Mouse (Mus musculus) heart, embryonic 12.5 days (tissue): Measurements from ENCODE around the gene Arf1. TPM values are rescaled to one million over a fixed set of nuclear protein-coding genes. Genes with fewer than 3 reads are reported as not detected.

Experiments
- ATAC-seq: fragments of 200-750 bp; cut with Nextera tagmentation; 2 replicates; pipeline ENCODE4 v1.8.0; 2017; ENCODE audit warnings: moderate TSS enrichment, moderate library complexity; ENCODE audit not compliant: insufficient number of reproducible peaks, low FRiP score
- H3K27ac ChIP-seq: fragments of 300-500 bp; sonication (generic); 2 replicates; pipeline ENCODE4 v1.5.1; 2016; ENCODE audit warnings: mild to moderate bottlenecking, moderate library complexity; ENCODE audit not compliant: poor library complexity, severe bottlenecking
- H3K27me3 ChIP-seq: fragments of 300-500 bp; sonication (generic); replicated peaks from 2 replicates; pipeline ENCODE4 v1.6.1; 2016; ENCODE audit warnings: mild to moderate bottlenecking, moderate library complexity
- H3K36me3 ChIP-seq: fragments of 300-500 bp; sonication (generic); 2 replicates; pipeline ENCODE4 v1.6.1; 2016; ENCODE audit warnings: mild to moderate bottlenecking, moderate library complexity
- H3K4me1 ChIP-seq: fragments of 300-500 bp; sonication (generic); replicated peaks from 2 replicates; pipeline ENCODE4 v1.6.1; 2016; ENCODE audit warnings: mild to moderate bottlenecking
- H3K4me2 ChIP-seq: fragments of 300-500 bp; sonication (generic); 2 replicates; pipeline ENCODE4 v1.6.1; 2016; ENCODE audit warnings: mild to moderate bottlenecking, moderate library complexity
- H3K4me3 ChIP-seq: fragments of 300-500 bp; sonication (generic); 2 replicates; pipeline ENCODE4 v1.5.1; 2016; ENCODE audit warnings: mild to moderate bottlenecking
- H3K9ac ChIP-seq: fragments of 300-500 bp; sonication (generic); 2 replicates; pipeline ENCODE4 v1.6.1; 2016; ENCODE audit warnings: mild to moderate bottlenecking, moderate library complexity
- H3K9me3 ChIP-seq: fragments of 300-500 bp; sonication (generic); replicated peaks from 2 replicates; pipeline ENCODE4 v1.6.1; 2016; ENCODE audit warnings: mild to moderate bottlenecking, moderate library complexity
- WGBS: fragments of 180-500 bp; shearing (Covaris S2); methylation state at CpG from one replicate; pipeline ENCODE4 v1.1.7; 2016; 5-methylcytosine and 5-hydroxymethylcytosine counted together
- polyA plus RNA-seq: library from polyadenylated mRNA; unstranded; fragments of >200 nt; fragmentation: Nextera tagmentation; extraction: Ambion mirVana; gene quantifications from 2 replicates; pipeline ENCODE4 v1.2.1, GENCODE M21; 2016

The Arf1 gene
- polyA plus RNA-seq, 1 experiment from 2014 or later, result 609 TPM

GRCm38 (mm10) chr11:59248101-59248500, 20.0 kb upstream of the Arf1 start:
- ATAC-seq, result no peak
- Histone ChIP-seq H3K27ac (no peak overlapping the region), H3K27me3 (peaks cover 81% of the 10 kb centered on the region), H3K9me3 (no peaks in the 10 kb centered on the region), H3K36me3 (no peaks in the 10 kb centered on the region), H3K9ac (no peak overlapping the region), H3K4me1 (no peaks in the 10 kb centered on the region), H3K4me2 (no peak overlapping the region), H3K4me3 (no peak overlapping the region)
- WGBS, result 47% methylated on average over 10 of the region's 10 CpGs

- 26% methylated on average over 6 of the region's 6 CpGs for WGBS
- no peak for ATAC-seq
- Histone ChIP-seq H3K27ac (no peak overlapping the region), H3K9me3 (no peaks in the 10 kb centered on the region), H3K4me1 (peaks cover 6% of the 10 kb centered on the region), H3K4me2 (no peak overlapping the region), H3K4me3 (no peak overlapping the region), H3K9ac (no peak overlapping the region), H3K27me3 (peaks cover 89% of the 10 kb centered on the region), H3K36me3 (no peaks in the 10 kb centered on the region)
Observed at GRCm38 (mm10) chr11:59243856-59244255, 15.8 kb upstream of the Arf1 start.

GRCm38 (mm10) chr11:59241841-59242240, 13.8 kb upstream of the Arf1 start:
- Histone ChIP-seq H3K9me3 (no peaks in the 10 kb centered on the region), H3K4me2 (no peak overlapping the region), H3K9ac (no peak overlapping the region; the same call in 1 of the 2 replicates), H3K4me3 (no peak overlapping the region), H3K36me3 (no peaks in the 10 kb centered on the region), H3K27ac (no peak overlapping the region), H3K27me3 (peaks cover 84% of the 10 kb centered on the region), H3K4me1 (peaks cover 12% of the 10 kb centered on the region)
- no peak for ATAC-seq
- 31% methylated on average over 3 of the region's 3 CpGs for whole genome bisulfite sequencing

GRCm38 (mm10) chr11:59239796-59240195, 11.7 kb upstream of the Arf1 start:
- peaks cover 67% of the 10 kb centered on the region for H3K27me3 ChIP-seq
- H3K4me2 ChIP-seq, result no peak overlapping the region
- H3K9me3 ChIP-seq, result no peaks in the 10 kb centered on the region
- 68% methylated on average over 4 of the region's 4 CpGs for WGBS
- no peak overlapping the region for H3K4me3 ChIP-seq
- H3K4me1 ChIP-seq, result peaks cover 12% of the 10 kb centered on the region
- H3K36me3 ChIP-seq, result no peaks in the 10 kb centered on the region
- no peak for ATAC-seq
- no peak overlapping the region for H3K9ac ChIP-seq
- H3K27ac ChIP-seq, result no peak overlapping the region

GRCm38 (mm10) chr11:59239428-59239785, 11.3 kb upstream of the Arf1 start:
- no peak overlapping the region for H3K4me3 ChIP-seq
- H3K36me3 ChIP-seq, result no peaks in the 10 kb centered on the region
- no peak for ATAC-seq
- no peak overlapping the region for H3K9ac ChIP-seq
- H3K4me2 ChIP-seq, result no peak overlapping the region
- H3K4me1 ChIP-seq, result peaks cover 12% of the 10 kb centered on the region
- H3K9me3 ChIP-seq, result no peaks in the 10 kb centered on the region
- no peak overlapping the region for H3K27ac ChIP-seq
- WGBS, result 59% methylated on average over 4 of the region's 4 CpGs
- H3K27me3 ChIP-seq, result peaks cover 66% of the 10 kb centered on the region

GRCm38 (mm10) chr11:59238525-59239427, 10.7 kb upstream of the Arf1 start:
- 6% methylated on average over 15 of the region's 15 CpGs for whole genome bisulfite sequencing
- Histone ChIP-seq H3K4me3 (no peak overlapping the region), H3K4me2 (0 out of 2 replicates have a peak overlapping the region, but pooled peaks have one; percentile 0), H3K36me3 (no peaks in the 10 kb centered on the region), H3K9me3 (no peaks in the 10 kb centered on the region), H3K27ac (no peak overlapping the region), H3K27me3 (peaks cover 60% of the 10 kb centered on the region), H3K9ac (no peak overlapping the region), H3K4me1 (peaks cover 12% of the 10 kb centered on the region)
- ATAC-seq, result peak; percentile 80

GRCm38 (mm10) chr11:59232797-59233196, 4.7 kb upstream of the Arf1 start:
- peaks cover 6% of the 10 kb centered on the region for H3K4me1 ChIP-seq
- no peak overlapping the region for H3K4me2 ChIP-seq
- H3K27ac ChIP-seq, result no peak overlapping the region
- no peaks in the 10 kb centered on the region for H3K36me3 ChIP-seq
- peaks cover 12% of the 10 kb centered on the region for H3K27me3 ChIP-seq
- no peaks in the 10 kb centered on the region for H3K9me3 ChIP-seq
- 53% methylated on average over 2 of the region's 2 CpGs for WGBS
- ATAC-seq, result no peak
- H3K4me3 ChIP-seq, result no peak overlapping the region
- no peak overlapping the region for H3K9ac ChIP-seq

GRCm38 (mm10) chr11:59230144-59230760, 2.2 kb upstream of the Arf1 start:
- no peak overlapping the region for H3K4me3 ChIP-seq
- peaks cover 24% of the 10 kb centered on the region for H3K4me1 ChIP-seq
- no peak overlapping the region for H3K9ac ChIP-seq
- H3K4me2 ChIP-seq, result no peak overlapping the region
- 16% methylated on average over 7 of the region's 7 CpGs for WGBS
- H3K9me3 ChIP-seq, result no peaks in the 10 kb centered on the region
- no peaks in the 10 kb centered on the region for H3K36me3 ChIP-seq
- H3K27ac ChIP-seq, result no peak overlapping the region
- ATAC-seq, result no peak
- H3K27me3 ChIP-seq, result 0 out of 2 replicates have a peak, but pooled peaks cover 3% of the 10 kb centered on the region

GRCm38 (mm10) chr11:59227604-59228121, 407 bp downstream of the Arf1 start:
- no peaks in the 10 kb centered on the region for H3K9me3 ChIP-seq
- peak overlapping the region; percentile 97 for H3K4me3 ChIP-seq
- no peaks in the 10 kb centered on the region for H3K36me3 ChIP-seq
- peak overlapping the region; percentile 99 for H3K9ac ChIP-seq
- under 1% methylated on average over 51 of the region's 51 CpGs for WGBS
- H3K27me3 ChIP-seq, result no peaks in the 10 kb centered on the region
- peaks cover 47% of the 10 kb centered on the region for H3K4me1 ChIP-seq
- ATAC-seq, result peak; percentile 87
- H3K27ac ChIP-seq, result peak overlapping the region; percentile 99
- H3K4me2 ChIP-seq, result peak overlapping the region; percentile 96

- Histone ChIP-seq H3K4me2 (peak overlapping the region; percentile 96), H3K9ac (peak overlapping the region; percentile 99), H3K9me3 (no peaks in the 10 kb centered on the region), H3K36me3 (no peaks in the 10 kb centered on the region), H3K27me3 (no peaks in the 10 kb centered on the region), H3K27ac (peak overlapping the region; percentile 99), H3K4me3 (peak overlapping the region; percentile 97), H3K4me1 (peaks cover 52% of the 10 kb centered on the region)
- no peak for ATAC-seq
- 2% methylated on average over 21 of the region's 21 CpGs for WGBS
Observed at GRCm38 (mm10) chr11:59226787-59227603, 1.1 kb downstream of the Arf1 start.
